Mouse (Mus musculus): ENCODE results near the gene Fndc11.

The Fndc11 gene

GRCm38 (mm10) chr2:181218881-181219485 is 830 bp upstream of the Fndc11 start:
- no peak for DNase-seq (ENCODE audit: low spot score)

GRCm38 (mm10) chr2:181220361-181220760 is 548 bp downstream of the Fndc11 start:
- no peak for DNase-seq (ENCODE audit: low spot score)

- DNase-seq (ENCODE audit: low spot score) = no peak
Measured at GRCm38 (mm10) chr2:181224994-181225393, 5.2 kb downstream of the Fndc11 start.

- DNase-seq (ENCODE audit: low spot score) = no peak
Measured at GRCm38 (mm10) chr2:181227122-181227521, 7.3 kb downstream of the Fndc11 start.

GRCm38 (mm10) chr2:181228335-181228734 is 8.5 kb downstream of the Fndc11 start:
- no peak for DNase-seq (ENCODE audit: low spot score)

- DNase-seq (ENCODE audit: low spot score) = no peak
Measured at GRCm38 (mm10) chr2:181231171-181231570, 11.4 kb downstream of the Fndc11 start.

GRCm38 (mm10) chr2:181233443-181233842 is 13.6 kb downstream of the Fndc11 start:
- no peak for DNase-seq (ENCODE audit: low spot score)

- DNase-seq (ENCODE audit: low spot score) = no peak
Measured at GRCm38 (mm10) chr2:181234680-181235079, 14.9 kb downstream of the Fndc11 start.

GRCm38 (mm10) chr2:181235681-181236566 is 16.1 kb downstream of the Fndc11 start:
- DNase-seq (ENCODE audit: low spot score) = no peak

- no peak for DNase-seq (ENCODE audit: low spot score)
Measured at GRCm38 (mm10) chr2:181237251-181238014, 17.6 kb downstream of the Fndc11 start.

GRCm38 (mm10) chr2:181238091-181238610 is 18.3 kb downstream of the Fndc11 start:
- DNase-seq (ENCODE audit: low spot score) = no peak

GRCm38 (mm10) chr2:181238861-181239260 is 19.0 kb downstream of the Fndc11 start:
- DNase-seq (ENCODE audit: low spot score) = no peak

GRCm38 (mm10) chr2:181239261-181239660 is 19.4 kb downstream of the Fndc11 start:
- DNase-seq (ENCODE audit: low spot score) = no peak

- DNase-seq (ENCODE audit: low spot score) = no peak
Measured at GRCm38 (mm10) chr2:181240806-181241440, 21.1 kb downstream of the Fndc11 start.

GRCm38 (mm10) chr2:181241602-181242313 is 21.9 kb downstream of the Fndc11 start, which contains the start of gene Helz2:
TSS of gene Helz2 (minus strand) at chr2:181242027.
- DNase-seq (ENCODE audit: low spot score) = no peak

- no peak for DNase-seq (ENCODE audit: low spot score)
Measured at GRCm38 (mm10) chr2:181242314-181242665, 22.5 kb downstream of the Fndc11 start.

GRCm38 (mm10) chr2:181243706-181244394 is 24.0 kb downstream of the Fndc11 start:
- no peak for DNase-seq (ENCODE audit: low spot score)

- DNase-seq (ENCODE audit: low spot score) = no peak
Measured at GRCm38 (mm10) chr2:181245031-181245430, 25.2 kb downstream of the Fndc11 start.

GRCm38 (mm10) chr2:181249217-181249616 is 29.4 kb downstream of the Fndc11 start:
- DNase-seq (ENCODE audit: low spot score) = no peak

GRCm38 (mm10) chr2:181251841-181252240 is 32.0 kb downstream of the Fndc11 start:
- no peak for DNase-seq (ENCODE audit: low spot score)

GRCm38 (mm10) chr2:181253248-181253647 is 33.4 kb downstream of the Fndc11 start:
- DNase-seq (ENCODE audit: low spot score) = no peak
